Mouse (Mus musculus) forebrain, postnatal 0 days (tissue): ENCODE measurements around the gene Edn1. TPM values are rescaled to one million over a fixed set of nuclear protein-coding genes. Genes with fewer than 3 reads are reported as not detected.

ENCODE experiments used
- ATAC-seq: fragments of 200-750 bp; cut with Nextera tagmentation; 2 replicates; pipeline ENCODE4 v1.8.0; 2017; ENCODE audit warnings: mild to moderate bottlenecking, moderate library complexity
- DNase-seq: peaks from one replicate; pipeline ENCODE4 v3.0.0-alpha.2; 2015
- H3K27ac ChIP-seq: fragments of 300-500 bp; sonication (generic); 2 replicates; pipeline ENCODE4 v1.5.1; 2014; ENCODE audit warnings: low read depth, mild to moderate bottlenecking, antibody characterized with exemption, low read length, moderate library complexity, mixed read lengths
- H3K27me3 ChIP-seq: fragments of 300-500 bp; sonication (generic); 2 replicates; pipeline ENCODE4 v1.6.1; 2014; ENCODE audit warnings: mild to moderate bottlenecking, low read length, mixed read lengths; ENCODE audit not compliant: insufficient read depth
- H3K36me3 ChIP-seq: fragments of 300-500 bp; sonication (generic); 2 replicates; pipeline ENCODE4 v1.6.1; 2014; ENCODE audit warnings: mild to moderate bottlenecking, moderate library complexity; ENCODE audit not compliant: insufficient read depth
- H3K4me1 ChIP-seq: fragments of 300-500 bp; sonication (generic); 2 replicates; pipeline ENCODE4 v1.6.1; 2014; ENCODE audit warnings: antibody characterized with exemption; ENCODE audit not compliant: insufficient read depth
- H3K4me2 ChIP-seq: fragments of 300-500 bp; sonication (generic); 2 replicates; pipeline ENCODE4 v1.6.1; 2014; ENCODE audit warnings: low read depth, mild to moderate bottlenecking, moderate library complexity
- H3K4me3 ChIP-seq: fragments of 300-500 bp; sonication (generic); 2 replicates; pipeline ENCODE4 v1.5.1; 2014; ENCODE audit warnings: low read depth, low read length, mixed read lengths
- H3K9ac ChIP-seq: fragments of 300-500 bp; sonication (generic); 2 replicates; pipeline ENCODE4 v1.6.1; 2014; ENCODE audit warnings: mild to moderate bottlenecking
- H3K9me3 ChIP-seq: fragments of 300-500 bp; sonication (generic); 2 replicates; pipeline ENCODE4 v1.6.1; 2016; ENCODE audit warnings: low read length
- CTCF ChIP-seq: sonication (generic); IDR thresholded peaks from 2 replicates; pipeline ENCODE4 v1.5.1; 2016; ENCODE audit warnings: antibody characterized with exemption, control low read depth, low read depth
- WGBS: fragments of 180-500 bp; shearing (Covaris S2); extraction: QIAGEN DNeasy Blood & Tissue Kit; methylation state at CpG from one replicate; pipeline ENCODE4 v1.1.7; 2014; 5-methylcytosine and 5-hydroxymethylcytosine counted together
- polyA plus RNA-seq: library from polyadenylated mRNA; unstranded; fragments of >200 nt; fragmentation: Nextera tagmentation; extraction: Ambion mirVana; gene quantifications from 2 replicates; pipeline ENCODE4 v1.2.1, GENCODE M21; 2015
- total RNA-seq: library from RNA; depleted of rRNA; stranded (reverse); fragments of >200 nt; gene quantifications from 2 replicates; pipeline ENCODE4 v1.2.3, GENCODE M21; 2014

The Edn1 gene
- total and polyA plus RNA-seq, 2 experiments from 2014 or later = 2.3 to 2.7 TPM

- DNase-seq (no peak), ATAC-seq (no peak)
- Histone ChIP-seq H3K27me3 (no peaks in the 10 kb centered on the region), H3K9ac (no peak overlapping the region), H3K27ac (no peak overlapping the region), H3K4me1 (no peaks in the 10 kb centered on the region), H3K9me3 (no peaks in the 10 kb centered on the region), H3K4me2 (no peak overlapping the region), H3K36me3 (no peaks in the 10 kb centered on the region), H3K4me3 (no peak overlapping the region)
- 53% methylated on average over 1 of the region's 1 CpGs for WGBS
- no peak for TF ChIP-seq CTCF
These were observed 14.4 kb downstream of the Edn1 start for GRCm38 (mm10) chr13:42315628-42316027.

- no peak overlapping the region for H3K27ac ChIP-seq
- no peak overlapping the region for H3K4me2 ChIP-seq
- no peak for TF ChIP-seq CTCF
- H3K27me3 ChIP-seq = no peaks in the 10 kb centered on the region
- H3K36me3 ChIP-seq = no peaks in the 10 kb centered on the region
- no peaks in the 10 kb centered on the region for H3K9me3 ChIP-seq
- no peak overlapping the region for H3K4me3 ChIP-seq
- no peaks in the 10 kb centered on the region for H3K4me1 ChIP-seq
- no peak overlapping the region for H3K9ac ChIP-seq
- ATAC-seq (no peak), DNase-seq (no peak)
- WGBS = 89% methylated on average over 4 of the region's 4 CpGs
These were observed 16.5 kb downstream of the Edn1 start for GRCm38 (mm10) chr13:42317808-42318207.

- Histone ChIP-seq H3K27me3 (no peaks in the 10 kb centered on the region), H3K4me3 (no peak overlapping the region), H3K9me3 (peaks cover 6% of the 10 kb centered on the region; the same call in 1 of the 2 replicates), H3K4me1 (no peaks in the 10 kb centered on the region), H3K9ac (no peak overlapping the region), H3K36me3 (no peaks in the 10 kb centered on the region), H3K4me2 (no peak overlapping the region), H3K27ac (no peak overlapping the region)
- 88% methylated on average over 2 of the region's 2 CpGs for WGBS
- DNase-seq (no peak), ATAC-seq (no peak)
- TF ChIP-seq CTCF = no peak
These were observed 27.3 kb downstream of the Edn1 start for GRCm38 (mm10) chr13:42328576-42328975.

GRCm38 (mm10) chr13:42331104-42331503 lies 29.8 kb downstream of the Edn1 start:
- Histone ChIP-seq H3K36me3 (no peaks in the 10 kb centered on the region), H3K9me3 (peaks cover 6% of the 10 kb centered on the region; the same call in 1 of the 2 replicates), H3K27ac (no peak overlapping the region), H3K27me3 (no peaks in the 10 kb centered on the region), H3K9ac (no peak overlapping the region), H3K4me2 (no peak overlapping the region), H3K4me3 (no peak overlapping the region), H3K4me1 (no peaks in the 10 kb centered on the region)
- ATAC-seq (no peak), DNase-seq (no peak)
- WGBS = 91% methylated on average over 2 of the region's 2 CpGs
- no peak for TF ChIP-seq CTCF

- no peak overlapping the region for H3K9ac ChIP-seq
- 88% methylated on average over 3 of the region's 3 CpGs for WGBS
- no peaks in the 10 kb centered on the region for H3K36me3 ChIP-seq
- H3K27me3 ChIP-seq = no peaks in the 10 kb centered on the region
- H3K4me1 ChIP-seq = no peaks in the 10 kb centered on the region
- no peaks in the 10 kb centered on the region for H3K9me3 ChIP-seq
- no peak overlapping the region for H3K4me2 ChIP-seq
- no peak for TF ChIP-seq CTCF
- no peak overlapping the region for H3K4me3 ChIP-seq
- no peak overlapping the region for H3K27ac ChIP-seq
- DNase-seq = no peak
- ATAC-seq = no peak
These were observed 33.7 kb downstream of the Edn1 start for GRCm38 (mm10) chr13:42334981-42335380.

GRCm38 (mm10) chr13:42336414-42336813 lies 35.1 kb downstream of the Edn1 start:
- WGBS = 81% methylated on average over 4 of the region's 4 CpGs

GRCm38 (mm10) chr13:42337072-42337471 lies 35.8 kb downstream of the Edn1 start:
- Histone ChIP-seq H3K4me1 (no peaks in the 10 kb centered on the region), H3K4me3 (no peak overlapping the region), H3K27me3 (no peaks in the 10 kb centered on the region), H3K36me3 (no peaks in the 10 kb centered on the region), H3K9ac (no peak overlapping the region), H3K4me2 (no peak overlapping the region), H3K9me3 (no peaks in the 10 kb centered on the region), H3K27ac (no peak overlapping the region)
- ATAC-seq = no peak
- no peak for TF ChIP-seq CTCF
- WGBS = 90% methylated on average over 2 of the region's 2 CpGs
- no peak for DNase-seq

More at GRCm38 (mm10) chr13:42336414-42336813, 35.1 kb downstream of the Edn1 start:
- no peak overlapping the region for H3K27ac ChIP-seq
- H3K4me2 ChIP-seq = no peak overlapping the region
- H3K36me3 ChIP-seq = no peaks in the 10 kb centered on the region
- no peaks in the 10 kb centered on the region for H3K27me3 ChIP-seq
- DNase-seq = no peak
- TF ChIP-seq CTCF = no peak
- no peak overlapping the region for H3K9ac ChIP-seq
- no peaks in the 10 kb centered on the region for H3K9me3 ChIP-seq
- ATAC-seq = no peak
- H3K4me1 ChIP-seq = no peaks in the 10 kb centered on the region
- H3K4me3 ChIP-seq = no peak overlapping the region

GRCm38 (mm10) chr13:42339466-42339865 lies 38.2 kb downstream of the Edn1 start:
- DNase-seq (no peak), ATAC-seq (no peak)
- no peaks in the 10 kb centered on the region for H3K27me3 ChIP-seq
- no peak overlapping the region for H3K9ac ChIP-seq
- no peaks in the 10 kb centered on the region for H3K9me3 ChIP-seq
- H3K4me1 ChIP-seq = no peaks in the 10 kb centered on the region
- TF ChIP-seq CTCF = no peak
- WGBS = 71% methylated on average over 2 of the region's 2 CpGs
- no peak overlapping the region for H3K4me2 ChIP-seq
- H3K4me3 ChIP-seq = no peak overlapping the region
- H3K27ac ChIP-seq = no peak overlapping the region
- no peaks in the 10 kb centered on the region for H3K36me3 ChIP-seq
